Mouse (Mus musculus) mesoderm, embryonic 11.5 days (tissue): ENCODE data around the gene Chd1l.

Source experiments
- DNase-seq: peaks from one replicate; pipeline ENCODE4 v3.0.0-alpha.2; 2012; ENCODE audit warnings: low read depth, low spot score

The Chd1l gene

GRCm38 (mm10) chr3:97609845-97610410 is at the start of gene Chd1l:
TSS of gene Chd1l (minus strand) at chr3:97610203.
- peak; percentile 93 for DNase-seq

GRCm38 (mm10) chr3:97659746-97660145 is 49.7 kb upstream of the Chd1l start:
- no peak for DNase-seq

- DNase-seq = no peak
Observed at GRCm38 (mm10) chr3:97658426-97659193, 48.6 kb upstream of the Chd1l start.

- peak; percentile 96 for DNase-seq
Observed at GRCm38 (mm10) chr3:97657655-97658411, 47.8 kb upstream of the Chd1l start, which contains the start of gene Prkab2. TSS of gene Prkab2 (plus strand) at chr3:97658193.

- no peak for DNase-seq
Observed at GRCm38 (mm10) chr3:97654901-97655300, 44.9 kb upstream of the Chd1l start.

- DNase-seq = no peak
Observed at GRCm38 (mm10) chr3:97653781-97654180, 43.8 kb upstream of the Chd1l start.

- DNase-seq = no peak
Observed at GRCm38 (mm10) chr3:97651604-97652003, 41.6 kb upstream of the Chd1l start.

- no peak for DNase-seq
Observed at GRCm38 (mm10) chr3:97649469-97649868, 39.5 kb upstream of the Chd1l start.

- no peak for DNase-seq
Observed at GRCm38 (mm10) chr3:97649022-97649421, 39.0 kb upstream of the Chd1l start.

- no peak for DNase-seq
Observed at GRCm38 (mm10) chr3:97648518-97648917, 38.5 kb upstream of the Chd1l start.

- DNase-seq = no peak
Observed at GRCm38 (mm10) chr3:97642001-97642400, 32.0 kb upstream of the Chd1l start.

- no peak for DNase-seq
Observed at GRCm38 (mm10) chr3:97641396-97641795, 31.4 kb upstream of the Chd1l start.

GRCm38 (mm10) chr3:97634288-97634761 is 24.3 kb upstream of the Chd1l start:
- DNase-seq = no peak

- DNase-seq = no peak
Observed at GRCm38 (mm10) chr3:97633456-97633855, 23.5 kb upstream of the Chd1l start.

GRCm38 (mm10) chr3:97631258-97631860 is 21.4 kb upstream of the Chd1l start:
- DNase-seq = no peak

- DNase-seq = no peak
Observed at GRCm38 (mm10) chr3:97630746-97631145, 20.7 kb upstream of the Chd1l start.

- no peak for DNase-seq
Observed at GRCm38 (mm10) chr3:97629941-97630340, 19.9 kb upstream of the Chd1l start.

GRCm38 (mm10) chr3:97628391-97629001 is 18.5 kb upstream of the Chd1l start, which contains the start of gene Fmo5:
TSS of gene Fmo5 (plus strand) at chr3:97628804.
- no peak for DNase-seq

GRCm38 (mm10) chr3:97627893-97628292 is 17.9 kb upstream of the Chd1l start:
- DNase-seq = no peak

GRCm38 (mm10) chr3:97624611-97625010 is 14.6 kb upstream of the Chd1l start:
- no peak for DNase-seq

- no peak for DNase-seq
Observed at GRCm38 (mm10) chr3:97620657-97621056, 10.7 kb upstream of the Chd1l start.
